Mouse (Mus musculus): Measurements from ENCODE around the gene Olfr231.

The Olfr231 gene

DNA sequence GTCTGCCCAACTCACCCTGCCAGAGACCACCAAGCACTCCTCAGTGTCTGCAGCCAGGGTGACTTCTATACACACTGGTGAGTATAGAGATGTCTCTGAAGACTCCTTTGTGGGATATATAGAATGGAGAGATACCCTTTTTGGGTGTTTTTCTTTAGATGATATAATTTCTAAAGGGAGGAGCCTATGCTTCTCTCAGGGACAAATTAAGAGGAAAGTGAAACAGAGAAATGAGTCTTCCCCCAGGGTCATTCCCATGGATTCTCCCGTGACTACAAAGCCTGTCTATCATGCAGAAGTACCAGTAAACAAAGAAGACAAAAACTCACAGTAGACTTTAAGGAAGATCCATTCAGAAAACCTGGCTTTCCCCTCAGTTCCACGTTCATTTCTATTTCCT lies at the start of gene Olfr231:
TSS of gene Olfr231 (minus strand) at position 101 of the 400 bp plus-strand sequence.
- no peak for DNase-seq (ENCODE audit: low spot score)

DNA sequence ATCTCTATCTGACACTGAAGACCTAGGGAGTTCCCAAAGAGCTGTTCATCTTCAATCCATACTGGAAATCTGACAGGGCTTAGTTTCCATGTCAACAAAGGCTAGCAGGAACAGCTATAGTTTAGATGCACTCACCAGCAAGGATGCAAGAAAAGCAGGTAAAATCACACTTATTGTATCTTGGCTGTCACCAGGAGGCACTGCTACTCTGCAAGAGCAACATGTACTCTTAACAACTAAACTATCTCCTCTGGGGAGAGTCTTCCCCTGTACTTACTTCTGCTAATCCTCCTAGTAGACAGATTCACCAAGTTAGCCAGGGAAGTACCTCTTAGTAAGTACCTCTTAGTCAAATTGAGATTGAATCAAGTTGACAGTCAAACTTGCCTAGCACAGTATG lies 48.1 kb upstream of the Olfr231 start:
- DNase-seq (ENCODE audit: low spot score): no peak

DNA sequence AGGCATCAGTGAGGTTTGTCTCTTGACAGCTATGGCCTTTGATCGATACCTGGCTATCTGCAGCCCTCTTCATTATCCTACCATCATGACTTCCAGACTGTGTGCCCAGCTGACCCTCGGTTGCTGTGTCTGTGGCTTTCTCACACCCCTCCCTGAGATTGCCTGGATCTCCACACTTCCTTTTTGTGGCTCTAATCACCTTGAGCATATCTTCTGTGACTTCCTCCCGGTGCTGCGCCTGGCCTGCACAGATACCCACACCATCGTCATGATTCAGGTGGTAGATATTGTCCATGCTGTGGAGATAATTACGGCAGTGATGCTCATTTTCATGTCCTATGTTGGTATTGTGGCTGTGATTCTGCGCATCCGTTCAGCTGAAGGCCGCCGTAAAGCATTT lies 38.1 kb upstream of the Olfr231 start:
- DNase-seq (ENCODE audit: low spot score): no peak

DNA sequence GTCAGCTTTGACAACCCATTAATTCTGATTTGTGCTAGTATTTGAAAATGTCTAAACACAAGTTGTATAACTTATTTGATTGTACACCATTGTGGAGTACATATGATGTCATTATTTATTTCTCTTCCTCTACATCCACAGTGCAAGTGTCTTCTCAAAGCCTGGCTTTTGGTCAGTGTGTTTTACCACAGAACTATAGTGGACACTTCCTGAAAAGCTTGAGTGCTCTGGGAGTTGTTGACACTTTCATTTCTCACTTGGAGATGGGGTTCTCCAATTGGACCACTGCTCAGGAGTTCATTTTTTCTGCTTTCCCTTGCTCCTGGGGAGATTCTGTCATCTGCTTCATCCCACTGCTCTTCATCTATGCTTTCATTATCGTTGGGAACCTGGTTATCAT lies 37.5 kb upstream of the Olfr231 start:
- DNase-seq (ENCODE audit: low spot score): no peak

DNA sequence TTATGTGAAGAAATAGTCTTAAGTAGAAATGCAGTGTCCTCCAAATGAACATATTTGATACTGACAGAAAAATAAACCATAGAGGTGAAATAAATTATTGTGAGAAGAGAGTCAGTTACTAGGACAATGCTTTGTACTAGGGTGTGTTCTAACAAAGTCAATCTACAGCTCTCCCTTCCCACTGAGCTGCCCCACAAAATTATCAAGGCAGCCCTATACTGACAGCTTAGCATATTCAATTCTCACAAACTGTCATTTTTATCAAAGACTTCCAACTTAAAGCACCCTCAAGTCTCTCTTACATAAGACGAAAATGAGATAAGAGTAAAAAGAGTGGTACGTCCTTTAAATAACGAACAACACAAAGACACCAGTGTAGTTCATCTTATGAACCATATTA lies 36.7 kb upstream of the Olfr231 start:
- no peak for DNase-seq (ENCODE audit: low spot score)

DNA sequence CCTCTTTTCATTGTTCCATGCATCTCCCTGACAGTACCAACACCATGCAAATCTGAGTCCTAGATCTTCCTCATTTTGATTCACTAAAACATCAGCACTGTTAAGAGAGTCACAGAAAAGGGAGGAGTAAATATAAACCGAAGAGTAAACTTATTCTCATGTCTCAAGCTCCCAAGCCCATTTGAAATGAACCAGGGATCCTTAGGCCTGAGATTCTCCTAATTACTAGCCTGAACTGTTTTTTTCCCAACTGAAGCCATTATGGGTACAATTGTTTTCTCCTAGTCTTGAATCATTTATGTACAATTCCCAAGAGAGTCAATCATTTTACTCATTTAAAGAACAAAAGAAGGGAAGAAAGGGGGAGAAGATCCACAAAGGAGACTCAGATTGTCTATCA lies 34.4 kb upstream of the Olfr231 start, which contains the start of gene Olfr420:
TSS of gene Olfr420 (plus strand) at position 301 of the 400 bp plus-strand sequence.
- no peak for DNase-seq (ENCODE audit: low spot score)

DNA sequence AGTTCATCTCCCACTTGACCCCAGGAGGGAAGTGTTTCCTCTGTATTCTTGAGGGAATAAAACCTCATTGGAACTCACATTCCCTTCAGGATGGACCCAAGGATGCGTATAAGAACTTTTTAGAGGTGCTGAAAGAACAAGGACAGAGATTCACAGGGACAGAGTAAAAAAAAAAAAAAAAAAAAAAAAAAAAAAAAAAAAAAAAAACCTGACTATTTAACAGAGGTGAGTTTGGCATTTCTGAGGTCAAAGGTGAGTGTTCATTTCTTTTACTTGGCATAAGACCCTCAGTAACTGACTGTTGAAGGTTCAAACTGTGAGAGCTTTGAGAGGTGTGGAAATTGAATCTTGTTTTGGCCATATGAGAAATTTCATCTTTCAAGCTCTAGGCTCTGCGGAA lies 28.3 kb upstream of the Olfr231 start:
- DNase-seq (ENCODE audit: low spot score): no peak

DNA sequence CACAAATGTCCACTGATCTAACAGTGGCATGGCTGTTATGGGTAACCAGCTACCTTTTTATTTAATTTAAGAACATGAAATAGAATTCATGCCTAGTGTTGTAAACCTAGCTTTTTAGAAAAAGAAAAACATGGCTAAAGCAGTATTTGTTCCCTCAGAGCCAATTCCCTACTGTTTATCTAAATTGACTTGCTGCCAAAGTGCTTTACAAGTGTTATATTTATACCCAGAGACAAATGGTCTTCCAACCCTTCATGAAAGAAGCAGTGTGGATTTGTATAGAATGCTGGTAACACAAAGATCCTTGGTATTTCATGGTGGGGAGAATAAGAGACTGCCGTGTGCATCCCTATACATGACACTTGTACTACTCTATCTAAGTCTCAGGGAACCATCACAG lies 25.7 kb upstream of the Olfr231 start:
- DNase-seq (ENCODE audit: low spot score): no peak

DNA sequence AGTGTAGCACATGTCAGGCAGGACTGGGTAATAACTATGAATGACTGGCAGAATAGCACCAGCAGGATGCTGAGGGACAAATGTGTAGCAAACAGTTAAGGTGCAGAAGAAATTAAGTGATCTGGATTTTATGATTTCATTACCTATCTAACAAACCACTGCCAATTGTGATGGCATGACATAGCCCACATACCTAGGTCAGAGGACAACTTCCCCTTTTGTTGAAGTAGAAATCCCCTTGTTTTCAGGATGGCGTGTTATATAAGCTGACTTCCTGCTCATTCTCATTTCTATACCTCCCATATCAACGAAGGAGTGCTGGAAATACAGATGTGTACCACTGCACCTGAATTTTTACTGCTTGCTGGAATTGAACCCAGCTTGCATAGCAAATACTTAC lies 20.4 kb upstream of the Olfr231 start:
- no peak for DNase-seq (ENCODE audit: low spot score)

DNA sequence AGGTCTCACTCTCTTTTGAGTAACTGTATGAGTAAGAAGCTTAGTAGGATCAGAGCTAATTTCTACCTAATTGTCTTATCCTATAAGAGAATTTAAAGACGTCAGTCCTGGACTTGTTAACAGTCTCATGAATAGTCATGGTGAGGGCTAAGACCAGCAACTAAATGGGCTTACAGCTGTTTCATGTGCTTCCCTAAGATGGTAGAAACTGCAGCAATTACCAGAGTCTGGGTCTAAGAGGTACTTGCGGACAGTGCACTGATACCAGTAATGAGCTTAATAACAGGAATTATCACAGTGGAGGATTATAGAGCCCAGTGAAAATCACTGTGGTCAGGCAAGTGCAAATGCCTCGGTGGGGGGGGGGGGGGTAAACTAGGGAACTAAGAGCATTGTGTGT lies 11.0 kb upstream of the Olfr231 start:
- DNase-seq (ENCODE audit: low spot score): no peak

DNA sequence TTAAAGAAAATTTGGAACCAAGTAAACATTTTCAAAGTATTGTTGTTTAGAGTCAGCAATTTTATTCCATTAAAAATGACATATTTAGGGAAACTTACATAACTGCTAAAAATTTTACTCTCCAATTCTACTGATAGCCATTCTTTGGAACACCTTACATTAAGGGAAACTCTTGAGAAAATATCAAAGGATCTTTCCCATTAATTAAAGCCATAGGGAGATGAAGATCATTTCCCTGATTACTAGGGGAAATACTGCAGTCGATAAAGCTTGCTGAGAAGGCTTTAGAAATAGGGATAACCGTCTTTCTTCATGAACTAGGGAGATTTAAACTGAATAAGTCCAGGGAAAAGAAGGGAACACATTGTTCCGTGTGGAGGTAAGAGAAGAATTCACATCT lies 10.3 kb upstream of the Olfr231 start, which contains the start of gene Olfr424:
TSS of gene Olfr424 (plus strand) at position 301 of the 400 bp plus-strand sequence.
- no peak for DNase-seq (ENCODE audit: low spot score)

DNA sequence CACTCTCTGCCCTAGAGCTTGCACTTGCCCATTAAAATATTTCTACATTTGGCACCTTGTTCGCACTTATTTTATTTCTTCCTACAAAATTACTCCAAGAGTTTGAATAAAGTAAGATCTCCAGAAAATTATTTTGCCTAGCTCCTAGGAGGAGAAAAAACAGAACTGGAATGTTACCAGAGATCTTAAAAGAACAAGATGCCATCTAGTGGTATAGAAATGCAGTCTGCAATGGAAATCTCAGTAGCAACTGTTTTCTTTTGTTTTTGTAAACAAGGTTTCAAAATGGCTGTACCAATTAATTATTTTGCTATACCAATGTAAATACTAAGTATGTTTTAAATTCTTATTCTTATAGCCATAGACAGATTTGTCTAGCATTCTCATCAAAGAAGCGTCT lies 17.2 kb downstream of the Olfr231 start:
- DNase-seq (ENCODE audit: low spot score): no peak

DNA sequence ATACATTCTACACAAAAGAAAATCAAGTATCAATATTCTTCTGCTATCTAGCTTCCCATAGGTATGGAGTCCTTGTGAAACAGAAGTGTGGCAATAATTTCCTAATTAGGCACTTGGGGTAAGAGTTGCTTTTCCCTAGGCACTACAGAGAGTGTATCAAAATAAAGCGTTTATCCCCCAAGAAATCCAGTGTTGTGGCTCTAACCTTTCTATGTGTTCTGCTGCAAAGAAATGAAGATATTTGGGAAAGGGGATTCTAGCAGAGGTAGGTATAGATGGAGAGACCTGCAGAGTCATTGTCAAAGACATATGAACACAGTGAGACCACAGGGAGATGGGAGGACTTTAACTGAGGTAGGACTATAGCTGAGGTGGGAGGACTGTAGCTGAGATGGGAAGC lies 24.4 kb downstream of the Olfr231 start, which contains the start of gene Olfr427:
TSS of gene Olfr427 (plus strand) at position 301 of the 400 bp plus-strand sequence.
- DNase-seq (ENCODE audit: low spot score): no peak

DNA sequence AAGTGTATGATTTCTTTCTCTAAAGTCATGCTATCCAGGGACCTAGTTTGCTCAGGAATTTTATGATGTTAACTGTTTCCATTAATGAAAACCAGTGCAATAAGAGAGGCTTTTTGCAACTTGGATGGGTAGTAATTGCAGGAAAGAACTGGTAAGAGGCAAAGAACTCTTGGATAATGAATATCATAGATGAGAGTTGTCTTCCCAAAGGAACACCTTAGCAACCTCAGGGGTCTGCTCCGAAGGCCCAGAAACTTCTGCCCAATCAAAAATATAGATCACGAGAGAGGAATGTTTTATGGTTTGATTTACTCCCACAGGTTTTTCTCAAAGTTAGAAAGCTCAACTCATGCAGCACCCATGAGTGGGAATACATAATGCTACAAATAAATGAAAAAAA lies 36.9 kb downstream of the Olfr231 start, which contains the start of gene Olfr429:
TSS of gene Olfr429 (plus strand) at position 301 of the 400 bp plus-strand sequence.
- no peak for DNase-seq (ENCODE audit: low spot score)

DNA sequence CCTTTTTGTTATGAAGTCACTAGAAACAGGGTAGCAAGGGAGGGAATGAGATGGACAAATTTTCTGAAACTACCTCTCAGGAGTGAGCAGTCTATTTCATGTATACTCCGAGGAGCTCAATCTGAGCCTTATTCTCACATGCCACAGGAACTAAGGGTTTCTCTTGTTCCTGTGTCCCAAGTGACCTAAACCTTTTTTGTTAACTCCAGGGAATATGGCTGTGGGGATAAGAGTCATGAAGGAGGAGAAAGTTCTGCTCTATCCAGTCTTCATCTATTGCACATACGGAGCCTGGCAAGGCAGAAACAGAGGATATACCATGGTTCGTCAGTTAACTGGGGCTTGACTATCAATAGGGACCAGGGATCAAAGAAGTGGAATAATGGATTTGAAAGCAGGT lies 54.7 kb downstream of the Olfr231 start, which contains the start of gene Olfr430:
TSS of gene Olfr430 (plus strand) at position 301 of the 400 bp plus-strand sequence.
- no peak for DNase-seq (ENCODE audit: low spot score)
